Mouse (Mus musculus) myocyte (in vitro differentiated cells): ENCODE results near the gene Smg9. TPM values are rescaled to one million over a fixed set of nuclear protein-coding genes. Genes with fewer than 3 reads are reported as not detected.

ENCODE experiments used
- H3K27me3 ChIP-seq: one replicate; pipeline ENCODE4 v1.6.1; 2011; ENCODE audit not compliant: control insufficient read depth, insufficient read depth, insufficient read length
- H3K36me3 ChIP-seq: one replicate; pipeline ENCODE4 v1.6.1; 2011; ENCODE audit not compliant: control insufficient read depth, insufficient read depth
- H3K4me2 ChIP-seq: one replicate; pipeline ENCODE4 v1.6.1; 2011; ENCODE audit warnings: low read depth, control low read depth
- H3K4me3 ChIP-seq: one replicate; pipeline ENCODE4 v1.5.1; 2011; ENCODE audit warnings: mild to moderate bottlenecking, control low read depth, moderate library complexity
- H3K79me2 ChIP-seq: one replicate; pipeline ENCODE4 v1.6.1; 2011; ENCODE audit not compliant: control insufficient read depth, insufficient read depth
- H3ac ChIP-seq: one replicate; pipeline ENCODE4 v1.6.1; 2011; ENCODE audit not compliant: control insufficient read depth, insufficient read length
- CEBPB ChIP-seq: IDR thresholded peaks from 2 replicates; pipeline ENCODE4 v1.6.1; 2011; ENCODE audit warnings: mild to moderate bottlenecking, moderate library complexity; ENCODE audit not compliant: poor library complexity, insufficient read depth, severe bottlenecking
- E2F4 ChIP-seq: IDR thresholded peaks from one replicate; pipeline ENCODE4 v1.6.1; 2011; ENCODE audit warnings: mild to moderate bottlenecking, control low read depth, moderate library complexity; ENCODE audit not compliant: insufficient read depth
- MAX ChIP-seq: IDR thresholded peaks from one replicate; pipeline ENCODE4 v1.6.1; 2011; ENCODE audit warnings: low read depth, mild to moderate bottlenecking, control low read depth
- MYOG ChIP-seq, 3 experiments: IDR thresholded peaks; one replicate each; pipeline ENCODE4 v1.6.1; 2011; ENCODE audit warnings: control low read depth in 2 of 3, low read depth in 2 of 3, mild to moderate bottlenecking in 2 of 3; ENCODE audit not compliant: insufficient read length in 2 of 3, control insufficient read depth in 1 of 3, insufficient read depth in 1 of 3
- POLR2A ChIP-seq: IDR thresholded peaks from one replicate; pipeline ENCODE4 v1.6.1; 2011; ENCODE audit warnings: low read depth, mild to moderate bottlenecking, control low read depth, moderate library complexity; ENCODE audit not compliant: insufficient read length
- POLR2AphosphoS2 ChIP-seq: IDR thresholded peaks from one replicate; pipeline ENCODE4 v1.6.1; 2011; ENCODE audit warnings: low read depth, control low read depth; ENCODE audit not compliant: insufficient read length
- REST ChIP-seq: IDR thresholded peaks from one replicate; pipeline ENCODE4 v1.6.1; 2011; ENCODE audit warnings: mild to moderate bottlenecking, control low read depth, moderate library complexity; ENCODE audit not compliant: insufficient read depth, insufficient read length
- polyA plus RNA-seq: library from polyadenylated mRNA; unstranded; fragments of >200 nt; fragmentation: generic; extraction: Trizol; gene quantifications from one replicate; pipeline ENCODE4 v1.2.1, GENCODE M21; 2012; ENCODE audit warnings: missing spikeins

Gene Smg9
- polyA plus RNA-seq, 1 experiment, result 17.4 TPM

- no peak for TF ChIP-seq REST
- TF ChIP-seq POLR2AphosphoS2, result no peak
- TF ChIP-seq MAX, result no peak
- TF ChIP-seq CEBPB, result no peak
- TF ChIP-seq POLR2A, result no peak
- TF ChIP-seq MYOG (IDR thresholded peaks at IDR 0.05; ENCODE audit: control insufficient read depth in 1 of 3, insufficient read depth in 1 of 3, insufficient read length in 2 of 3, low read depth in 2 of 3), result no peak
- no peak for TF ChIP-seq E2F4
- Histone ChIP-seq H3K4me2 (peak overlapping the region; percentile 37), H3ac (no peak overlapping the region), H3K36me3 (peaks cover 30% of the 10 kb centered on the region), H3K79me2 (peaks cover 11% of the 10 kb centered on the region), H3K27me3 (no peaks in the 10 kb centered on the region), H3K4me3 (no peak overlapping the region)
Measured at GRCm38 (mm10) chr7:24470356-24470755, 70.9 kb downstream of the Smg9 start.

Other genes with a start within 250 kb of the Smg9 start
- gene Zfp114, start 224.6 kb upstream of the Smg9 start, polyA plus RNA-seq, result not detected
- gene Zfp111, start 188.2 kb upstream of the Smg9 start, polyA plus RNA-seq, result 0.90 TPM
- 0.46 TPM for gene Zfp109, start 162.1 kb upstream of the Smg9 start, polyA plus RNA-seq
- 0.38 TPM for gene Zfp108, start 144.8 kb upstream of the Smg9 start, polyA plus RNA-seq
- 1.4 TPM for gene Zfp93, start 129.2 kb upstream of the Smg9 start, polyA plus RNA-seq
- gene Zfp61, start 98.4 kb upstream of the Smg9 start, polyA plus RNA-seq, result 4.3 TPM
- 2.1 TPM for gene Zfp94, start 83.0 kb upstream of the Smg9 start, polyA plus RNA-seq
- 0.05 TPM for gene Tescl, start 65.7 kb upstream of the Smg9 start, polyA plus RNA-seq
- gene Lypd5, start 50.4 kb upstream of the Smg9 start, polyA plus RNA-seq, result not detected
- gene Kcnn4, start 29.4 kb upstream of the Smg9 start, polyA plus RNA-seq, result 37.4 TPM
- gene Irgc1, start 52.7 kb downstream of the Smg9 start, polyA plus RNA-seq, result 0.32 TPM
- 32.5 TPM for gene Plaur, start 62.9 kb downstream of the Smg9 start, polyA plus RNA-seq
- 54.4 TPM for gene Cadm4, start 82.4 kb downstream of the Smg9 start, polyA plus RNA-seq
- 30.0 TPM for gene Zfp428, start 107.4 kb downstream of the Smg9 start, polyA plus RNA-seq
- gene AC161166.1, start 112.8 kb downstream of the Smg9 start, polyA plus RNA-seq, result 0.10 TPM
- 17.4 TPM for gene Irgq, start 131.1 kb downstream of the Smg9 start, polyA plus RNA-seq
- gene Pinlyp, start 146.5 kb downstream of the Smg9 start, polyA plus RNA-seq, result 0.17 TPM
- 32.7 TPM for gene Xrcc1, start 146.7 kb downstream of the Smg9 start, polyA plus RNA-seq
- gene Ethe1, start 187.9 kb downstream of the Smg9 start, polyA plus RNA-seq, result 34.7 TPM
- gene Zfp575, start 188.0 kb downstream of the Smg9 start, polyA plus RNA-seq, result 0.12 TPM
- 11.5 TPM for gene Phldb3, start 211.1 kb downstream of the Smg9 start, polyA plus RNA-seq
- not detected for gene Lypd3, start 236.9 kb downstream of the Smg9 start, polyA plus RNA-seq